Comparison of ENCODE assay signal across 9 mouse cellular contexts in genomic region chr10:5921031-5921551, GRCm38 (mm10). TPM values are rescaled to one million over a fixed set of nuclear protein-coding genes. Genes with fewer than 3 reads are reported as not detected.
DNase-seq lines count a peak whose midpoint lies in the region; ATAC-seq lines count a peak whose summit lies in the region.
"Had no signal": no experiment of that assay in that cellular context is flagged by ENCODE, and none has a peak within 500 bp of the region (broad histone marks: within the 10 kb centered on the region; RNA-seq: fewer than 3 reads in every experiment).

No protein-coding gene starts in this region.

- intact Hi-C loops in heart, postnatal 25 days (cut with DNase I), result no loop called here

- H3K4me3 ChIP-seq in heart, embryonic 10.5 days, result peak overlapping the region; percentile 74
- peak overlapping the region; percentile 95 for H3K4me3 ChIP-seq in forebrain, embryonic 16.5 days (replicated peaks; ENCODE audit: low read length)
- peak overlapping the region; percentile 85 for H3K4me3 ChIP-seq in midbrain, embryonic 14.5 days (replicated peaks; ENCODE audit: low read depth, low read length)

- peaks cover 16% of the 10 kb centered on the region for H3K4me1 ChIP-seq in heart, embryonic 10.5 days
- peaks cover 11% of the 10 kb centered on the region for H3K4me1 ChIP-seq in forebrain, embryonic 16.5 days (replicated peaks; ENCODE audit: control insufficient read depth, insufficient read depth, low read length)
- peaks cover 3% of the 10 kb centered on the region; the same call in 1 of the 2 replicates for H3K4me1 ChIP-seq in midbrain, embryonic 14.5 days (ENCODE audit: control insufficient read depth, insufficient read depth, low read length)

- H3K4me2 ChIP-seq in forebrain, embryonic 16.5 days (ENCODE audit: low read length), result peak overlapping the region; percentile 86
- H3K4me2 ChIP-seq in midbrain, embryonic 14.5 days (ENCODE audit: low read length), result peak overlapping the region; percentile 75

- no peaks in the 10 kb centered on the region for H3K36me3 ChIP-seq in heart, embryonic 10.5 days
- no peaks in the 10 kb centered on the region for H3K36me3 ChIP-seq in forebrain, embryonic 16.5 days (ENCODE audit: control insufficient read depth, insufficient read depth)
- 0 out of 2 replicates have a peak, but pooled peaks cover 2% of the 10 kb centered on the region for H3K36me3 ChIP-seq in midbrain, embryonic 14.5 days (ENCODE audit: control insufficient read depth, insufficient read depth, low read length)

- H3K27me3 ChIP-seq in heart, embryonic 10.5 days (ENCODE audit: insufficient read depth, poor library complexity, severe bottlenecking), result no peaks in the 10 kb centered on the region; the same call in 1 of the 2 replicates
- H3K27me3 ChIP-seq in forebrain, embryonic 16.5 days (replicated peaks; ENCODE audit: control insufficient read depth, insufficient read depth, low read length), result no peaks in the 10 kb centered on the region
- no peaks in the 10 kb centered on the region for H3K27me3 ChIP-seq in midbrain, embryonic 14.5 days (ENCODE audit: control insufficient read depth, insufficient read depth, low read length)
- H3K27me3 ChIP-seq: CH12.LX had no signal

- H3K9ac ChIP-seq in forebrain, embryonic 16.5 days (replicated peaks; ENCODE audit: low read depth, low read length), result peak overlapping the region; percentile 90
- peak overlapping the region; percentile 93 for H3K9ac ChIP-seq in midbrain, embryonic 14.5 days (replicated peaks; ENCODE audit: low read length)

- no peak overlapping the region; the same call in 1 of the 2 replicates for H3K27ac ChIP-seq in heart, embryonic 10.5 days
- no peak overlapping the region for H3K27ac ChIP-seq in forebrain, embryonic 16.5 days (ENCODE audit: low read length)
- H3K27ac ChIP-seq in midbrain, embryonic 14.5 days (replicated peaks; ENCODE audit: low read depth, low read length), result peak overlapping the region; percentile 81

- no peak for DNase-seq in heart, embryonic 10.5 days (ENCODE audit: low spot score)
- DNase-seq in heart, postnatal 25 days (ENCODE audit: low spot score), result no peak
- DNase-seq in cerebellum, adult 11-12 months, result peak; percentile 43
- DNase-seq in layer of hippocampus, adult 8-10 months (ENCODE audit: low spot score in 2 of 2), result peak; percentile 19 to 34
- DNase-seq in midbrain, embryonic 14.5 days, result peak; percentile 65
- DNase-seq in testis, postnatal 14 days (ENCODE audit: low spot score), result peak; percentile 4

- peak; percentile 30 for ATAC-seq in forebrain, embryonic 16.5 days
- peak; percentile 16; the same call in 1 of the 2 replicates for ATAC-seq in midbrain, embryonic 14.5 days (ENCODE audit: low FRiP score, low TSS enrichment)
- no peak for ATAC-seq in megakaryocyte-erythroid progenitor cell, adult 5-6 weeks (replicated peaks; ENCODE audit: low FRiP score, low TSS enrichment, poor library complexity, severe bottlenecking)

- under 1% methylated on average over 12 of the region's 12 CpGs for WGBS in heart, embryonic 10.5 days
- under 1% methylated on average over 12 of the region's 12 CpGs for WGBS in forebrain, embryonic 16.5 days
- under 1% methylated on average over 12 of the region's 12 CpGs for WGBS in midbrain, embryonic 14.5 days

- H3K9me3 ChIP-seq in heart, embryonic 10.5 days, result no peaks in the 10 kb centered on the region
- H3K9me3 ChIP-seq in forebrain, embryonic 16.5 days (ENCODE audit: control insufficient read depth, low read length), result no peaks in the 10 kb centered on the region
- H3K9me3 ChIP-seq in midbrain, embryonic 14.5 days (ENCODE audit: control insufficient read depth, low read length), result no peaks in the 10 kb centered on the region

RNA-seq across cellular contexts. Expression of gene Rgs17, which starts 1.1 kb away (rescaled TPM):
- 1.1 and 2.1 TPM in 2 replicates for polyA plus RNA-seq in heart, embryonic 10.5 days (2016; fragmentation: Nextera tagmentation; extraction: Ambion mirVana)
- total RNA-seq in heart, postnatal 25 days (2021), result under 1 TPM; 0.50 to 0.83 TPM
- 14.0 and 19.5 TPM in 2 replicates for polyA plus RNA-seq in forebrain, embryonic 16.5 days (2015; fragmentation: Nextera tagmentation; extraction: Ambion mirVana)
- 10 to 100 TPM; 32.8 to 40.5 (median 36.8) TPM for total RNA-seq in layer of hippocampus, adult 8-10 months (2022)
- 22.1 and 30.9 TPM in 2 replicates for polyA plus RNA-seq in midbrain, embryonic 14.5 days (2014; fragmentation: Nextera tagmentation; extraction: Ambion mirVana)
- not detected in 2 replicates for total RNA-seq in megakaryocyte-erythroid progenitor cell, adult 5-6 weeks (2014; fragmentation: Nextera tagmentation)
- not detected in 2 replicates for total RNA-seq in megakaryocyte-erythroid progenitor cell, adult 5-6 weeks (2017)
- total RNA-seq: CH12.LX had no signal

Comparison
In these comparisons a context has a peak if more than half of its experiments do, and no peak if none do; other contexts are left out.
1. DNase-seq: peak in cerebellum, adult 11-12 months (single experiment), layer of hippocampus, adult 8-10 months (2 of 2), midbrain, embryonic 14.5 days (single experiment) and testis, postnatal 14 days (single experiment); none in heart, embryonic 10.5 days (single experiment) and heart, postnatal 25 days (single experiment).
2. RNA of gene Rgs17, which starts 1.1 kb away (total RNA-seq): 32.8 to 40.5 TPM in layer of hippocampus, adult 8-10 months; 0.50 to 0.83 TPM in heart, postnatal 25 days and not detected in megakaryocyte-erythroid progenitor cell, adult 5-6 weeks; every median in the first group is over 10 times any median in the second.
3. Peak in every context shown above with its lines, with median percentiles within 50 percentile points of each other: H3K4me3 ChIP-seq.